ENCODE assay signal across 8 mouse cellular contexts in genomic region chr17:67512699-67513450, GRCm38 (mm10).
DNase-seq lines count a peak whose midpoint lies in the region; ATAC-seq and TF ChIP-seq lines count a peak whose summit lies in the region.
"Had no signal": no experiment of that assay in that cellular context is flagged by ENCODE, and none has a peak within 500 bp of the region (broad histone marks: within the 10 kb centered on the region; RNA-seq: fewer than 3 reads in every experiment).

No protein-coding gene starts in this region.

- peak overlapping the region; percentile 44 for H3K27ac ChIP-seq in embryonic facial prominence, embryonic 10.5 days (replicated peaks)
- H3K27ac ChIP-seq in lung, postnatal 0 days (ENCODE audit: low read length): peak overlapping the region; percentile 76; the same call in 1 of the 2 replicates
- H3K27ac ChIP-seq: liver, embryonic 14.5 days had no signal

- H3K9ac ChIP-seq in lung, postnatal 0 days (replicated peaks; ENCODE audit: low read depth): no peak overlapping the region
- H3K9ac ChIP-seq: liver, embryonic 14.5 days had no signal

- no peak overlapping the region for H3K4me3 ChIP-seq in embryonic facial prominence, embryonic 10.5 days
- H3K4me3 ChIP-seq in lung, postnatal 0 days (ENCODE audit: low read depth, low read length): no peak overlapping the region

- DNase-seq in embryonic facial prominence, embryonic 10.5 days (ENCODE audit: low spot score): peak; percentile 23
- peak; percentile 83 to 94 for DNase-seq in heart, adult 9 months (ENCODE audit: low spot score in 2 of 2)
- DNase-seq in kidney, adult 9 months: peak; percentile 82
- DNase-seq in lung, postnatal 0 days (ENCODE audit: low spot score): peak; percentile 71
- no peak for DNase-seq in left cerebral cortex, adult 9 months (ENCODE audit: low spot score in 2 of 2)
- DNase-seq in cerebellum, adult 11 months: no peak
- no peak for DNase-seq in thymus, adult 18-20 months

- TF ChIP-seq EP300 in lung, postnatal 0 days (IDR thresholded peaks at IDR 0.05): peak; percentile 94

- no peaks in the 10 kb centered on the region for H3K9me3 ChIP-seq in embryonic facial prominence, embryonic 10.5 days
- H3K9me3 ChIP-seq in lung, postnatal 0 days (ENCODE audit: low read length): no peaks in the 10 kb centered on the region

- WGBS in embryonic facial prominence, embryonic 10.5 days: 80% methylated on average over 6 of the region's 6 CpGs
- 44% methylated on average over 6 of the region's 6 CpGs for WGBS in lung, postnatal 0 days

- peak; percentile 88 for ATAC-seq in lung, postnatal 0 days

- no peak overlapping the region for H3K4me2 ChIP-seq in lung, postnatal 0 days (replicated peaks; ENCODE audit: low read depth, low read length)

- H3K36me3 ChIP-seq in embryonic facial prominence, embryonic 10.5 days (replicated peaks): no peaks in the 10 kb centered on the region
- H3K36me3 ChIP-seq in lung, postnatal 0 days (ENCODE audit: insufficient read depth, low read length): no peaks in the 10 kb centered on the region

- H3K4me1 ChIP-seq in embryonic facial prominence, embryonic 10.5 days: peaks cover 15% of the 10 kb centered on the region
- no peaks in the 10 kb centered on the region for H3K4me1 ChIP-seq in lung, postnatal 0 days (ENCODE audit: insufficient read depth, low read depth, low read length)

- H3K27me3 ChIP-seq in embryonic facial prominence, embryonic 10.5 days (replicated peaks; ENCODE audit: low read depth, poor library complexity, severe bottlenecking): no peaks in the 10 kb centered on the region
- no peaks in the 10 kb centered on the region for H3K27me3 ChIP-seq in lung, postnatal 0 days (replicated peaks; ENCODE audit: insufficient read depth, low read length)

- TF ChIP-seq CTCF in lung, postnatal 0 days (IDR thresholded peaks at IDR 0.05): no peak

Comparison
In these comparisons a context has a peak if more than half of its experiments do, and no peak if none do; other contexts are left out.
1. DNase-seq: peak in embryonic facial prominence, embryonic 10.5 days (single experiment), heart, adult 9 months (2 of 2), kidney, adult 9 months (single experiment) and lung, postnatal 0 days (single experiment); none in left cerebral cortex, adult 9 months (0 of 2), cerebellum, adult 11 months (single experiment) and thymus, adult 18-20 months (0 of 2).